Mouse (Mus musculus): ENCODE measurements around the gene Rtn2.

DNA sequence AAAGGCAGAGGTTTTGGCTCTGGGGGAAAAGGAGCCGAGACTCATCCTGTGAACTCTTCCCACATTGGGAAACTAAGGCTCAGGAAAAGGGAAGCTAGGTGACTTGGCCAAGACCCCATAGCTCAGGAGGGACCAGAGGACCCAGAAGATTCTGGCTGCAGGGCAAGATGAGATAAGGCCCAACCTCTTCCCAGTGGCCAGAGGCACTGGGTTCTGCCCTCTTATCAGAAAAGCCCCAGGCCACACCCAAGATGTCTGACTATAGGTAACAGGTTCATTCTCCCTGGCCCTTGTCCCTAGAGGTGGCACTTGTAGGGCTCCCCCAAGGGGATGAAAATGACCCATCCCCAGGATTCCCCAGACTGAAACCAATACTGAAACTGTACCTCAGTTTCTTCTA, 35.6 kb upstream of the Rtn2 start:
- TF ChIP-seq CTCF (IDR thresholded peaks at IDR 0.05; ENCODE audit: insufficient read depth, low read length) (no peak), POLR2A (IDR thresholded peaks at IDR 0.05; ENCODE audit: borderline replicate concordance, extremely low read depth, low read depth, low read length) (no peak)

All from lung, adult 2 months (tissue).